Mouse (Mus musculus) testis, adult 2 months (tissue): ENCODE measurements at regions not wholly inside any gene's neighbourhood (a gene's known extent, or its start where the extent isn't known, plus 50 kb on each side); places are given as distances from the start of the nearest gene placed in this dataset.

Experiments
- CTCF ChIP-seq: fragments of 200-500 bp; IDR thresholded peaks from 2 replicates; pipeline ENCODE4 v1.5.1; 2012; ENCODE audit warnings: low read depth, mild to moderate bottlenecking, inconsistent platforms, low read length, moderate library complexity; ENCODE audit not compliant: control insufficient read depth, insufficient read depth, insufficient replicate concordance
- POLR2A ChIP-seq: fragments of 200-500 bp; IDR thresholded peaks from 2 replicates; pipeline ENCODE4 v1.6.1; 2012; ENCODE audit warnings: low read depth, mild to moderate bottlenecking, inconsistent platforms, low read length, moderate library complexity; ENCODE audit not compliant: control insufficient read depth

GRCm38 (mm10) chr6:117422846-117423573 lies 254.7 kb downstream of the Cxcl12 start:
- TF ChIP-seq CTCF: no peak
- TF ChIP-seq POLR2A: no peak
